Mouse (Mus musculus) right cerebral cortex, adult 2 months (tissue): Measurements from ENCODE around the gene Ccdc18.
"Not testable (repeated sequence)": the region's sequence is repeated elsewhere in the genome, so short reads cannot be mapped to it uniquely, and the experiment has no call there.

Source experiments
- DNase-seq, 2 experiments: peaks; one replicate each; pipeline ENCODE4 v3.0.0; 2021 to 2022; ENCODE audit warnings: low spot score in 2 of 2

The Ccdc18 gene

GRCm38 (mm10) chr5:108132441-108133243 lies at the start of gene Ccdc18, which contains the start of gene Tmed5:
Gene Ccdc18 (plus strand): TSS chr5:108132875.
Gene Tmed5 (minus strand): TSS chr5:108132620.
- peak; percentile 96 to 99 for DNase-seq

GRCm38 (mm10) chr5:108085440-108085839 lies 47.2 kb upstream of the Ccdc18 start:
- DNase-seq: no peak

DNA sequence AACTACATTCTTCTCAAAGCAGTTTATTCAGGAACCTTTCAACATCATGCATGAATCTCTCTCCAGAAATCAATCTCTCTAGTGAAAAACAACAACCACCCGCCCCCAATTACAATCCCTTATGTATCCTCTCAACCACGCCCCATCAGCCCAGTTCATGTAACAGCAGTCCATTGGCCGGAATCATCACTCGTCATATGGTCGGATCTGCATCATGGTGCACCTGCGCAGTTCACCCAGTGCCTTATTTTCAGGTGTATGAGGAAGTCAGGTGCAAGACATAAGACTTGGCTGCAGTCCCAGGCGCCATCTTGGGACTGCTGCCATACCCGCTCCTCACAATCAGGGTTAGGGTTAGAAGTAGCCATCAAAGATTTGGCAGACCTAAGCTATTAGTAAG lies 39.9 kb upstream of the Ccdc18 start:
- not testable (repeated sequence) for DNase-seq

DNA sequence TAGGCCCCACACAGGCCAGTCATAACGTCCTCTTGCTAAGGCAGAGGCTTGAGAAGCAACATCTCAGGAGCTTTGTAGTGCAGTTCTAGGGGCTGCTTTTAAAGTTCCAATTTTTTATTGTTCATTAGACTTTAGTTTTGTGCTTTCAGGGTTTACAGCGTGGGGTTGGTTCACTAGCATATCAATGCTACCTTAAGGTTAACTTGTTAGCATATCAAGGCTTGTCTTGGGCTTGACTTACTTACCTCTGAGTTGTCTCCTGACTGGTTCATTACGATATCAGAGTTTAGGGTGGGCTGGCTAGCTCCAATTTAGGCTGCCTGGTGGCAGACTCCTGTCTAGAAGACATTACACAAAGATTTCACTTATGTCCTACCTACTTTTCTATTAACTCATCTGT lies 35.0 kb upstream of the Ccdc18 start:
- no peak for DNase-seq

- no peak for DNase-seq
Observed at GRCm38 (mm10) chr5:108100196-108100595, 32.5 kb upstream of the Ccdc18 start.

- no peak for DNase-seq
Observed at GRCm38 (mm10) chr5:108104306-108104705, 28.4 kb upstream of the Ccdc18 start.

DNA sequence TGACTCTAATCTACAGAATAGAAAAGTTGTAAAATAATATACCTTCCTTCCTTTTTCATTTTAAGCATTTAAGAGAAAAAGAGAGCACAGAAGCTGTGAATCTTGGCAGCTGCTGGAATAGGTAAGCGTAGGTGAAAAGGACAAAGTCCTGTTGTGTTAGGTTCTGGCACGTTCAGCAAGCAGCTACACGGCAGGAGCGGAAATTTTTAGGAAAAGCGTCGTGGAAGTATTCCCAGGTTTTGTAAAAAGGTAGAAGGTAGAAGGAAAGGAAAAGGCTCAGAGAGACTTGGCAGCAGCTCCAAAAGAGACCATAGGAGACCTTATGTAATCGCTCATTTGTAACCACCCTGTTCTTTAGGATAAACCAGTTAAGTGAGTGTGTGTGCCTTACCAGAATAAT lies 23.3 kb upstream of the Ccdc18 start:
- no peak for DNase-seq

GRCm38 (mm10) chr5:108117693-108118092 lies 15.0 kb upstream of the Ccdc18 start:
- DNase-seq: no peak

DNA sequence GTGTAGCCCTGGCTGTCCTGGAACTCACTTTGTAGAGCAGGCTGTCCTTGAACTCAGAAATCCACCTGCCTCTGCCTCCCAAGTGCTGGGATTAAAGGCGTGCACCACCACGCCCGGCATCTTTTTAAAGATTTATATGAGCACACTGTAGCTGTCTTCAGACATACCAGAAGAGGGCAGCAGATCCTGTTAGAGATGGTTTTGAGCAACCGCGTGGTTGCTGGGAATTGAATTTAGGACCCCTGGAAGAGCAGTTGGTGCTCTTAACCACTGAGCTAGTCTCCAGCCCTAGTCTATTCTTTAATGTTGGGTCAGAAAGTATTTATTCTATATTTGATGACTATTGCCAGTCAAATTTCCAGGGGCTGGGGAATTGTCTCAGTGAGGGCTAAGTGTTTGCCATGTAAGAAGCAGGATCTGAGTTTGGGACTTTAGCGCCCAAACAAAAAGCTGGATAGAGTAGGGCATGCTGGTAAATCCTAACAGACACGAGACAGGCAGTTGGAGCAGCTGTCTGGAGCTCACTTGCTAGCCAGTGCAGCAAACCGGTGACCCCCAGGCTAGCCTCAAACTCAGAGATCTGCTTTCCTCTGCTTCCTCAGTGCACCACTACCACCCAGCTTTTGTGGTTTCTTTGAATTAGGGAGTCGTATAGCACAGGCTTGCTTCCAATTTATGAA lies 12.3 kb upstream of the Ccdc18 start:
- DNase-seq: no peak

DNA sequence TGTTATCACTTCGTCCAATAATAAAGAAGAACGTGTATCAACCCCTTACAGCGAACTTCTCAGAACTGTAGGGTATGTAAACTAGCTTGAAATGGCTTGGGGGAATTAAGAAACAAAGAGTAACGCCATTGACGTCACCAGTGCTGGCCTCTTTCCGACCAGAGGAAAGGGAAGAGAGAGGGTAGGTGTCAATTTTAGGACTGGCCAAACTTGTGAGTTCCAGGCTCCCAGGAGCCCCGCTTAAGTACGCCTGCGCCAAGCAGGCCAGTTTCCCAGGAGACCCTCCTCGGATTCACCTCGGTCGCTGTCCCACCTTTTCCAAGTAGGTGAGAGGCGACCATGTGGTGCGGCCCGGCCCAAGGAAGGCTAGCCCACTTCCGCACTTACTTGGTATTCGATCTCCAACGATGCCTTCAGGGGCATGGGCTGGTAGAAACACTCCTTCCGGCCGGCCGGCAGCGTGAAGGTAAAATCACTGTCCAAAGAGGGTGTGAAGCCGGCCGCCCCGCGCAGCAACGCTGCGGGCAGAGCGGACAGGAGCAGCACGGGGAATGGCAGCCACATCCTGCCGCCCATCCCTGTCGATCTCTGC lies 730 bp upstream of the Ccdc18 start:
- no peak for DNase-seq

- DNase-seq: no peak
Observed at GRCm38 (mm10) chr5:108152592-108152991, 19.9 kb downstream of the Ccdc18 start.

DNA sequence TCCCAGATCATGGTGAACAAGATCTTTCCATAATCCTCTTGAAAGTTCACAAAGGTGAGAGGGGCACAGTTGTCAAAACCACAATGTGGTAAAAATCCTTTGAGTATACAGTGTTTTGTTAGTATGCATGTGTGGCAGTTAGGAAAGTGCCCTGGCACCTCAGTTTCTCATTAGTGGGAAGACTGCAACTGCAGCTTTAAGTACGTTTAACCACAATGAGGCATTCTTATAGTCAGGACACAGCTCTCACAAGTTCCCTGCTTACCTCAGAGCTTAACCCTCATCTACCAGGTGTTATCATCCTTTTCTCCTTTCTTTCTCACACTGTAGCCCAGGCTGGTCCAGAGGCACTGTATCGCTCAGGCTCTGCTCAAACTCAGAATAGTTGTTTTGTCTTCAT lies 28.1 kb downstream of the Ccdc18 start:
- DNase-seq: no peak

DNA sequence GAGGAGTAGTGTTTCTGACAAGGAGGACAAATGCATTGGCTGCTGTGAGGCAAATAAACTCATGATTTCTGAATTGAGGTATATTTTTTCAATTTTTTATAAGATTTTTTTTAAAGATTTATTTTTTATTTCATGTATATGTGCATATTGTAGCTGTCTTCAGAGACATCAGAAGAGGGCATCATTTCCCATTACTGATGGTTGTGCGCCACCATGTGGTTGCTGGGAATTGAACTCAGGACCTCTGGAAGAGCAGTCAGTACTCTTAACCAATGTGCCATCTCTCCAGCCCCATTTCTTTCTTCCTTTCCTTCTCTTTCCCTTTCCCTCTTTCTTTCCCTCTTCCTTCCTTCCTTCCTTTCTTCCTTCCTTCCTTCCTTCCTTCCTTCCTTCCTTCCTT lies 31.0 kb downstream of the Ccdc18 start:
- peak; percentile 8 to 12 for DNase-seq

- no peak for DNase-seq
Observed at GRCm38 (mm10) chr5:108184050-108184449, 51.4 kb downstream of the Ccdc18 start.

- DNase-seq: no peak
Observed at GRCm38 (mm10) chr5:108188967-108189366, 56.3 kb downstream of the Ccdc18 start.

DNA sequence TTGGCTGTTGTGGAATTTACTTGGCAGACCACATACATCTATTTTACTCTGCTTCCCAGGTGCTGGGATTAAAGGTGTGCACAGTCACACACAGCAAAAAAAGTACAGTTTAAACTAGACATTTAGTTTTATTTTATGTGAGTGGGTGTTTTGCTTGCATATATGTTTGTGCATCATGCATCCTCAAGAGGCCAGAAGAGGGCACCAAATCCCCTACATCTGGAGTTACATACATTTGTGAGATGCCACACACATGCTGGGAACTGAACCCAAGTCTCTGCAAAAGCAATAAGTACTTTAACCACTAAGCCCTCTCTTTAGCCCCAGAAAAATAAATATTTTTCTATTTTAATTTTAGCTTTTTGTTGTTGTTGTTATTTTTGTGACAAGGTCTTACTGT lies 73.3 kb downstream of the Ccdc18 start:
- DNase-seq: no peak

- no peak for DNase-seq
Observed at GRCm38 (mm10) chr5:108211512-108211911, 78.8 kb downstream of the Ccdc18 start.

DNA sequence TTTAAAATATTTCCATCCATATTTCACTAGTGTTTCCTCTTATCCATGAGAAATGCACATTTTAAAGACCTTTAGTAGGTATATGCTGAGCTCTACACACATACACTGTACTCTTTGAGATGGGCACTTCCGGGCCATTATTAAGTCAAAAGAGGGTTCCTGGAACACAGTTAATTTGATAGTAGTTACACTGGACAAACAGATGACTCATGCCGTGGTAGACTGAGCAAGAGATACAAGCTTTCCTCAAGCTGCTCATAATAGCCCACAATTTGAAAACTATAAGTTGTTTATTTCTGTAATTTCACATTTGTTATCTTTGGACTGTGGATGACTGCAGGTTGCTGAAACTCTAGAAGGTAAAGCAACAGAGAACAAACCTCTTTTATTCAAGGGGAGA lies 82.3 kb downstream of the Ccdc18 start:
- DNase-seq: no peak

DNA sequence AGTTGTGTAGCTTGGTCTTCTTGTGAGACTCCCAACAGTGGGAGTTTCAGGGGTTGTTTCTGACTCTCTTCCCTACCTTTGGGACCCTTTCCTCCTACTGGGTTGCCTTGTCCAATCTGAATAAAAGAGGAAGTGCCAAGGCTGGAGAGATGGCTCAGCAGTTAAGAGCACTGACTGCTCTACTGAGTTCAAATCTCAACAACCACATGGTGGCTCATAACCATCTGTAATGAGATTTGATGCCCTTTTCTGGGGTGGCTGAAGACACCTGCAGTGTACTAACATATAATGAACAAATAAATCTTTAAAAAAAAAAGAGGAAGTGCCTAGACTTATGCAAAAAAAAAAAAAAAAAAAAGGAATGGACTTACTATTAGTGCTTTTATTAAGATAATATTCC lies 91.4 kb downstream of the Ccdc18 start:
- DNase-seq: no peak

- no peak for DNase-seq
Observed at GRCm38 (mm10) chr5:108226159-108226558, 93.5 kb downstream of the Ccdc18 start.

- DNase-seq: no peak
Observed at GRCm38 (mm10) chr5:108246314-108246765, 113.7 kb downstream of the Ccdc18 start.

GRCm38 (mm10) chr5:108250033-108250432 lies 117.4 kb downstream of the Ccdc18 start:
- no peak for DNase-seq

DNA sequence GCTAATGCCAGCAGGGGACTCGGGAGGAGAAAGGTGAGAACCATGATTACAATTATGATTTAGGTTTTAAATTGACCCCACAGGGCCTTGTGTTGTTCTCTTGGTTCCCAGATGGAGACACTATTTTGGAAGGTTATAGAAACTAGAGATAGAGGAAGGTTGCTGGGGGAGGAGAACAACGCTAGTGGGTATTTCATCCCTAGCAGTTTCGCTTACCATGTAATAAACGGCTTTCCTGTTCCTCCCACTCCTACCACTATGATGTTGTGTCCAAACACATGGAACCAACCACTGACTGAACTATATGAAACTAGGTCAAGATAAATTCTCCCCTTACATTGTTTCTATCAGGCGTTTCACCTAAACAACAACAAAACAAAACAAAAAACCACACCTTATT lies 122.6 kb downstream of the Ccdc18 start:
- DNase-seq: no peak
